Mouse (Mus musculus): Measurements from ENCODE around the gene Dmrtc1c2. TPM values are rescaled to one million over a fixed set of nuclear protein-coding genes. Genes with fewer than 3 reads are reported as not detected.
"Not testable (repeated sequence)": the region's sequence is repeated elsewhere in the genome, so short reads cannot be mapped to it uniquely, and the experiment has no call there.

Gene Dmrtc1c2
- 0.12 TPM in 1 of 2 replicates, not detected in the other for polyA plus RNA-seq (2012)

DNA sequence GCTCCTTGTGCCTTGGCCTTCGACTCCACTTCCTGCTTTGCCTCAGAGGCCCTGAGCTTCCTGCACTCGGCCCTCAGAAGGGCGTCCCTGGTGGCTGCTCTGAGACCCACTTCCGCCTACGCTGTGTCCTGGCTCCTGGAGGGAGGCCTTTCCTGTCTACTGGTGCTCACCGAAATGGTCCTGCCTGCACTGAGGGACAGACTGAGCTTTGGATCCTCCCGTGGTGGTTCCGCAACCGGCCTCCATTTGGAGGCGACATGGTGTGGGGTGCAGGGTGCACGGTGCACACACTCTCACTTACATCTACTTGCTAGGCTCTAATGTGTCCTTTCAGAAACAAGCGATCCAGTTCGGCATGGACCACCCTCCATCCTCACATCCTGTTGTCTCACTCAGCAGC lies at the start of gene Dmrtc1c2:
TSS of gene Dmrtc1c2 (minus strand) at position 101 of the 400 bp plus-strand sequence.
- TF ChIP-seq GATA1 (IDR thresholded peaks at IDR 0.05; ENCODE audit: low read length), result not testable (repeated sequence)

DNA sequence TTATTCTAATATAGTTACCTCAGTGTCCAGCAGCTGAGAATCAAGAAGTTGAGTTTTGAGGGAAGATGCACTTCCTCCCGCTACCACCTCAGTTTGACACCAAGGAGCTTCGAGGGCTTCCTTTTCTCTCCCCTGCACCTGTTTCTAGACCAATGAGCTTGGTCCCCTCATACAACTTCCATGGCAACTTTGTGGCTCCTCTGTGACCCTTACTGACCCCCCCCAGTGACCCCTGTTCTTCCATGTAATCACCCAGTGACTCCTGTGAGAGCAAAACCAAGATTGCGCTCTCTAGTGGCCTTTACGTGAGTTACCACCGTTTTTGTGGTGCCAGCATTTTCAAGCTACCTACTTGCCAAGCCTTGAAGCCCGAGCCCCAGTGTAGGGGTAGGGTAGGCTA lies 13.5 kb upstream of the Dmrtc1c2 start, which contains the start of gene 1700031F05Rik:
TSS of gene 1700031F05Rik (minus strand) at position 101 of the 400 bp plus-strand sequence.
- no peak for TF ChIP-seq GATA1 (IDR thresholded peaks at IDR 0.05; ENCODE audit: low read length)

DNA sequence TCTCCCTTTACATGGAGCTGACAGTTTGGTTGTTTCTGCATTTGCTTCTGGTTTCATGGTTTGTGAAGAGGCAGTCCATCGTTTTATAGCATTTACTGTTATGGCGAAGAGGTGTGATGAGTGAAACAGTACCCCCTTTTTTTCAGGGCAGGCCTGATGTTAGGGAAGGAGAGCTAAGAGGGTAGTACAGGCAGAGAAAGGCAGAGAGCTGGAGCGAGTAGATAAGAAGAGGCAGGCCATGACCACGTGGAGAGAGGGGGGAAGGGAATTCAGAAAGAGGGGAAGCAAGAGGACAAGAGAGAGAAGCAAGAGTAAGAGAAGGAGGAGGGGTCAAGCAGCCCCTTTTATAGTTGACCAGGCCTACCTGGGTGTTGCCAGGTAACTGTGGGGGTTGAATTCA lies 42.1 kb downstream of the Dmrtc1c2 start:
- TF ChIP-seq GATA1 (IDR thresholded peaks at IDR 0.05; ENCODE audit: low read length), result no peak

DNA sequence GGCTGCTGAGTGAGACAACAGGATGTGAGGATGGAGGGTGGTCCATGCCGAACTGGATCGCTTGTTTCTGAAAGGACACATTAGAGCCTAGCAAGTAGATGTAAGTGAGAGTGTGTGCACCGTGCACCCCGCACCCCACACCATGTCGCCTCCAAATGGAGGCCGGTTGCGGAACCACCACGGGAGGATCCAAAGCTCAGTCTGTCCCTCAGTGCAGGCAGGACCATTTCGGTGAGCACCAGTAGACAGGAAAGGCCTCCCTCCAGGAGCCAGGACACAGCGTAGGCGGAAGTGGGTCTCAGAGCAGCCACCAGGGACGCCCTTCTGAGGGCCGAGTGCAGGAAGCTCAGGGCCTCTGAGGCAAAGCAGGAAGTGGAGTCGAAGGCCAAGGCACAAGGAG lies 51.8 kb downstream of the Dmrtc1c2 start, which contains the start of gene Dmrtc1c1:
TSS of gene Dmrtc1c1 (plus strand) at position 301 of the 400 bp plus-strand sequence.
- not testable (repeated sequence) for TF ChIP-seq GATA1 (IDR thresholded peaks at IDR 0.05; ENCODE audit: low read length)

Other genes with a start within 250 kb of the Dmrtc1c2 start
- gene Phka1, start 210.4 kb downstream of the Dmrtc1c2 start, polyA plus RNA-seq (2012), result 0.84 and 1.2 TPM in 2 replicates
- gene Gm3880, start 167.6 kb downstream of the Dmrtc1c2 start, polyA plus RNA-seq (2012), result not detected in 2 replicates
- not detected in 2 replicates for gene Gm9112, start 147.0 kb downstream of the Dmrtc1c2 start, polyA plus RNA-seq (2012)
- not detected in 2 replicates for gene Dmrtc1b, start 146.8 kb downstream of the Dmrtc1c2 start, polyA plus RNA-seq (2012)
- gene Dmrtc1c1, start 51.7 kb downstream of the Dmrtc1c2 start, polyA plus RNA-seq (2012), result not detected in 2 replicates
- gene 1700031F05Rik, start 13.4 kb upstream of the Dmrtc1c2 start, polyA plus RNA-seq (2012), result not detected in 2 replicates
- not detected in 2 replicates for gene Dmrtc1a, start 54.1 kb upstream of the Dmrtc1c2 start, polyA plus RNA-seq (2012)
- gene 1700011M02Rik, start 54.3 kb upstream of the Dmrtc1c2 start, polyA plus RNA-seq (2012), result not detected in 2 replicates
- gene 1700018G05Rik, start 73.8 kb upstream of the Dmrtc1c2 start, polyA plus RNA-seq (2012), result not detected in 2 replicates

All from G1E-ER4 (cell line).